ENCODE assay signal across 26 mouse cellular contexts in genomic region chr5:89106217-89106616, GRCm38 (mm10).
DNase-seq lines count a peak whose midpoint lies in the region; ATAC-seq and TF ChIP-seq lines count a peak whose summit lies in the region.
"Had no signal": no experiment of that assay in that cellular context is flagged by ENCODE, and none has a peak within 500 bp of the region (broad histone marks: within the 10 kb centered on the region; RNA-seq: fewer than 3 reads in every experiment).

No protein-coding gene starts in this region.

- no peak for TF ChIP-seq POLR2A in kidney, adult 2 months (IDR thresholded peaks at IDR 0.05; ENCODE audit: low read depth, low read length)

- ATAC-seq in limb, embryonic 13.5 days (ENCODE audit: low FRiP score, low read depth): peak; percentile 40; the same call in 1 of the 2 replicates
- ATAC-seq in inflammation-experienced regulatory T-cells, adult 6 months: no peak
- no peak for ATAC-seq in liver, embryonic 11.5 days (replicated peaks; ENCODE audit: low FRiP score)
- ATAC-seq: CD4-positive, CD25-positive, alpha-beta regulatory T cell, adult 4 months; hindbrain, embryonic 16.5 days; intestine, embryonic 16.5 days had no signal

- H3K36me3 ChIP-seq in kidney, adult 2 months (ENCODE audit: control insufficient read depth, insufficient read depth, low read length): peaks cover 2% of the 10 kb centered on the region; the same call in 1 of the 2 replicates
- H3K36me3 ChIP-seq in ES-E14 (ENCODE audit: control insufficient read depth, insufficient read depth, low read length, poor library complexity, severe bottlenecking): no peaks in the 10 kb centered on the region
- H3K36me3 ChIP-seq in limb, embryonic 13.5 days: no peaks in the 10 kb centered on the region
- H3K36me3 ChIP-seq in liver, embryonic 11.5 days (ENCODE audit: control insufficient read depth, insufficient read depth, low read length): no peaks in the 10 kb centered on the region
- H3K36me3 ChIP-seq: heart, embryonic 12.5 days; hindbrain, embryonic 10.5 days; lung, embryonic 15.5 days; midbrain, embryonic 10.5 days had no signal

- peak; percentile 1 for DNase-seq in kidney, adult 18-20 months
- DNase-seq in kidney, adult 2 months: no peak
- DNase-seq in ES-E14 (ENCODE audit: low read depth, low spot score): peak; percentile 3
- peak; percentile 12 for DNase-seq in embryo, embryonic 11 days
- no peak for DNase-seq in liver, embryonic 11.5 days (ENCODE audit: low spot score)
- DNase-seq: adrenal gland, adult 2 months; cerebellum, adult 11-12 months; cerebellum, postnatal 10 days; gastrocnemius, postnatal 10 days; heart, postnatal 10 days; kidney, postnatal 10 days; layer of hippocampus, postnatal 36 days; right cerebral cortex, postnatal 14 days; thymus, adult 2 months had no signal

- no peak overlapping the region for H3K4me2 ChIP-seq in limb, embryonic 13.5 days (replicated peaks)
- H3K4me2 ChIP-seq in liver, embryonic 11.5 days: no peak overlapping the region
- H3K4me2 ChIP-seq: heart, embryonic 12.5 days; lung, embryonic 15.5 days had no signal

- H3K27ac ChIP-seq in kidney, adult 2 months (ENCODE audit: insufficient read depth, low read depth, low read length): no peak overlapping the region
- H3K27ac ChIP-seq in ES-E14 (ENCODE audit: insufficient read depth, low read depth, low read length, poor library complexity, severe bottlenecking): no peak overlapping the region
- H3K27ac ChIP-seq in limb, embryonic 13.5 days: no peak overlapping the region
- no peak overlapping the region for H3K27ac ChIP-seq in liver, embryonic 11.5 days (ENCODE audit: low read depth, low read length)
- H3K27ac ChIP-seq: hindbrain, embryonic 10.5 days; liver, embryonic 14.5 days; lung, embryonic 15.5 days; macrophage; midbrain, embryonic 10.5 days; stomach, postnatal 0 days had no signal

- H3K27me3 ChIP-seq in kidney, adult 2 months (replicated peaks; ENCODE audit: control insufficient read depth, insufficient read depth, low read length): no peaks in the 10 kb centered on the region
- H3K27me3 ChIP-seq in limb, embryonic 13.5 days: no peaks in the 10 kb centered on the region
- H3K27me3 ChIP-seq in liver, embryonic 11.5 days (replicated peaks; ENCODE audit: control insufficient read depth, insufficient read depth, low read length): no peaks in the 10 kb centered on the region
- H3K27me3 ChIP-seq: heart, embryonic 12.5 days; lung, embryonic 15.5 days had no signal

- no peak overlapping the region for H3K4me3 ChIP-seq in kidney, adult 2 months (ENCODE audit: insufficient read depth, low read depth, low read length)
- H3K4me3 ChIP-seq in ES-E14 (ENCODE audit: insufficient read depth in 1 of 2, low read depth in 1 of 2, low read length in 2 of 2, poor library complexity in 1 of 2, severe bottlenecking in 1 of 2): no peak overlapping the region
- H3K4me3 ChIP-seq in limb, embryonic 13.5 days: no peak overlapping the region
- H3K4me3 ChIP-seq in liver, embryonic 11.5 days (ENCODE audit: low read depth, low read length): no peak overlapping the region
- H3K4me3 ChIP-seq: heart, embryonic 12.5 days; hindbrain, embryonic 10.5 days; lung, embryonic 15.5 days; midbrain, embryonic 10.5 days had no signal

- H3K4me1 ChIP-seq in kidney, adult 2 months (ENCODE audit: control insufficient read depth, insufficient read depth, low read length): no peaks in the 10 kb centered on the region; the same call in 1 of the 2 replicates
- H3K4me1 ChIP-seq in ES-E14 (ENCODE audit: control insufficient read depth in 2 of 2, insufficient read depth in 2 of 2, low read length in 2 of 2, poor library complexity in 1 of 2): no peaks in the 10 kb centered on the region
- H3K4me1 ChIP-seq in limb, embryonic 13.5 days: no peaks in the 10 kb centered on the region
- H3K4me1 ChIP-seq in liver, embryonic 11.5 days (replicated peaks; ENCODE audit: control insufficient read depth, insufficient read depth, low read length): no peaks in the 10 kb centered on the region
- H3K4me1 ChIP-seq: lung, embryonic 15.5 days; midbrain, embryonic 10.5 days had no signal

- no peak for TF ChIP-seq CTCF in kidney, adult 2 months (conservative IDR thresholded peaks at IDR 0.05; ENCODE audit: insufficient read depth, insufficient read length, low read depth, low read length)

- in situ Hi-C loops in ES-E14 (cut with MboI; ENCODE audit: low sequenced_read_pairs in 2 of 2, unreplicated experiment in 2 of 2): no loop called here

- no peaks in the 10 kb centered on the region for H3K9me3 ChIP-seq in ES-E14 (ENCODE audit: control insufficient read depth, insufficient read depth, low read depth, low read length)
- no peaks in the 10 kb centered on the region for H3K9me3 ChIP-seq in limb, embryonic 13.5 days
- H3K9me3 ChIP-seq in liver, embryonic 11.5 days (ENCODE audit: control insufficient read depth, low read length): no peaks in the 10 kb centered on the region
- H3K9me3 ChIP-seq: heart, embryonic 12.5 days; hindbrain, embryonic 10.5 days; lung, embryonic 15.5 days; midbrain, embryonic 10.5 days had no signal

- H3K9ac ChIP-seq in ES-E14 (ENCODE audit: insufficient read depth, low read depth, low read length, poor library complexity, severe bottlenecking): no peak overlapping the region
- no peak overlapping the region for H3K9ac ChIP-seq in limb, embryonic 13.5 days
- no peak overlapping the region for H3K9ac ChIP-seq in liver, embryonic 11.5 days (ENCODE audit: low read depth, low read length)
- H3K9ac ChIP-seq: heart, embryonic 12.5 days; liver, embryonic 14.5 days; lung, embryonic 15.5 days had no signal

TF ChIP-seq in ES-E14, 5 proteins besides CTCF, POLR2A, EP300 and RAD21:
- TF ChIP-seq MAFK (IDR thresholded peaks at IDR 0.05; ENCODE audit: insufficient read depth, low read depth, low read length) (no peak), ZC3H11A (IDR thresholded peaks at IDR 0.05; ENCODE audit: borderline replicate concordance, low read depth, low read length) (no peak)

Comparison
In these comparisons a context has a peak if more than half of its experiments do, and no peak if none do; other contexts are left out.
1. DNase-seq: peak in kidney, adult 18-20 months (single experiment), ES-E14 (single experiment) and embryo, embryonic 11 days (single experiment); none in kidney, adult 2 months (single experiment) and liver, embryonic 11.5 days (single experiment).